Mouse (Mus musculus): ENCODE results near the gene Prpf38b. TPM values are rescaled to one million over a fixed set of nuclear protein-coding genes. Genes with fewer than 3 reads are reported as not detected.

Gene Prpf38b
- polyA plus RNA-seq, 1 experiment = 113 TPM

GRCm38 (mm10) chr3:108856386-108857123, 55.0 kb downstream of the Prpf38b start:
- H3K4me1 ChIP-seq (ENCODE audit: control insufficient read depth, insufficient read depth, low read length) = peaks cover 6% of the 10 kb centered on the region
- no peak overlapping the region for H3K4me3 ChIP-seq (ENCODE audit: low read depth, low read length)
- H3K9me3 ChIP-seq (replicated peaks; ENCODE audit: control insufficient read depth, insufficient read depth, low read length, poor library complexity, severe bottlenecking) = no peaks in the 10 kb centered on the region
- no peaks in the 10 kb centered on the region for H3K27me3 ChIP-seq (ENCODE audit: control insufficient read depth, insufficient read depth, low read length, poor library complexity, severe bottlenecking)
- TF ChIP-seq EP300 (IDR thresholded peaks at IDR 0.05; ENCODE audit: insufficient read depth, low read depth, low read length) (peak; percentile 79), POLR2A (IDR thresholded peaks at IDR 0.05; ENCODE audit: insufficient read depth, low read length) (no peak), CTCF (IDR thresholded peaks at IDR 0.05; ENCODE audit: low read depth, low read length) (peak; percentile 70)
- H3K27ac ChIP-seq (ENCODE audit: insufficient read depth, low read length) = no peak overlapping the region
- H3K36me3 ChIP-seq (ENCODE audit: control insufficient read depth, insufficient read depth, low read length, poor library complexity, severe bottlenecking) = no peaks in the 10 kb centered on the region
- H3K9ac ChIP-seq (ENCODE audit: low read depth, poor library complexity, severe bottlenecking) = no peak overlapping the region

- Histone ChIP-seq H3K9ac (ENCODE audit: low read depth, poor library complexity, severe bottlenecking) (no peak overlapping the region), H3K4me1 (ENCODE audit: control insufficient read depth, insufficient read depth, low read length) (peaks cover 6% of the 10 kb centered on the region), H3K27ac (ENCODE audit: insufficient read depth, low read length) (no peak overlapping the region)
These were observed 55.7 kb downstream of the Prpf38b start for GRCm38 (mm10) chr3:108855864-108856263.

DNA sequence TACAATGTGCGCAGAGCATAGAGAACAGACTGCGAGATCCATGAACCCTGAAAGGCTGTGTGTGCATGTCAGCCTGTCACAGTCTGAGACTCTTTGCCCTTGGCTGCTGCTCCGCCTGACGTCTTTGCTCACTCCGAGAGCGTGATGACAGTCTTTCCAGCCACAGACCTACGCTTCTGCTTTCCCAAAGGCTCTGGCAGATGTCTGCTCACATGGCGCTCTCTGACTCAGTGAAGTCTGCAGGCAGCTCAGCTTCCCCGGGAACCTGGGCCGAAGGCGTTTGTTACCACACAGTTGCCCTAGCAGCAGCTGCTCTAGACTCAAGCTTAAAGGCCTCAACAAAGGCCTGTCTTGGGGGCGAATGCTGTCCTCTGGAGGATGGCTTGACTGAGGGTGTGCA, 56.2 kb downstream of the Prpf38b start:
- Histone ChIP-seq H3K9me3 (replicated peaks; ENCODE audit: control insufficient read depth, insufficient read depth, low read length, poor library complexity, severe bottlenecking) (no peaks in the 10 kb centered on the region), H3K4me1 (ENCODE audit: control insufficient read depth, insufficient read depth, low read length) (peaks cover 6% of the 10 kb centered on the region), H3K36me3 (ENCODE audit: control insufficient read depth, insufficient read depth, low read length, poor library complexity, severe bottlenecking) (no peaks in the 10 kb centered on the region), H3K27me3 (ENCODE audit: control insufficient read depth, insufficient read depth, low read length, poor library complexity, severe bottlenecking) (no peaks in the 10 kb centered on the region), H3K4me3 (ENCODE audit: low read depth, low read length) (peak overlapping the region; percentile 26), H3K27ac (ENCODE audit: insufficient read depth, low read length) (no peak overlapping the region), H3K9ac (ENCODE audit: low read depth, poor library complexity, severe bottlenecking) (no peak overlapping the region)
- no peak for TF ChIP-seq POLR2A (IDR thresholded peaks at IDR 0.05; ENCODE audit: insufficient read depth, low read length)
- no peak for TF ChIP-seq CTCF (IDR thresholded peaks at IDR 0.05; ENCODE audit: low read depth, low read length)
- no peak for TF ChIP-seq EP300 (IDR thresholded peaks at IDR 0.05; ENCODE audit: insufficient read depth, low read depth, low read length)

More at GRCm38 (mm10) chr3:108855864-108856263, 55.7 kb downstream of the Prpf38b start:
- no peaks in the 10 kb centered on the region for H3K36me3 ChIP-seq (ENCODE audit: control insufficient read depth, insufficient read depth, low read length, poor library complexity, severe bottlenecking)
- H3K27me3 ChIP-seq (ENCODE audit: control insufficient read depth, insufficient read depth, low read length, poor library complexity, severe bottlenecking) = no peaks in the 10 kb centered on the region
- no peaks in the 10 kb centered on the region for H3K9me3 ChIP-seq (replicated peaks; ENCODE audit: control insufficient read depth, insufficient read depth, low read length, poor library complexity, severe bottlenecking)
- no peak overlapping the region for H3K4me3 ChIP-seq (ENCODE audit: low read depth, low read length)
- TF ChIP-seq POLR2A (IDR thresholded peaks at IDR 0.05; ENCODE audit: insufficient read depth, low read length) = no peak
- no peak for TF ChIP-seq EP300 (IDR thresholded peaks at IDR 0.05; ENCODE audit: insufficient read depth, low read depth, low read length)
- no peak for TF ChIP-seq CTCF (IDR thresholded peaks at IDR 0.05; ENCODE audit: low read depth, low read length)

DNA sequence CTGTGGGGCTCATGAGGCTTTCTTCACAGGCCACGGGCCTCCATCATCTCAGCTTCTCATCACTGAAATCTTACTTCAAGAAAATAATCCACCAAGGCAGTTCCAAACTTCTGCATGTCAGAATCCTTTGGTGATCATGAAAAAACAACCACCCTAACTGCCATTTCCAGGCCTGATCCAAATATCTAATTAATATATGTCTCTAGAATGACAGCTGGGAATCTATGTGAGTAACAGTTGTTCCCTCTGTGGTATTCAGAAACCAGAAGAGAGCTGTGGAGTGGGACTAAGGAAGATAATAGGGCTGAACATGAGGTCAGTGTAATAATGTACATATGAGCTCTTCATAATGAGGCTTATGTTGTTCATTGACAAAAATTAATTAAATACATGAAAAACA, 58.3 kb downstream of the Prpf38b start:
- Histone ChIP-seq H3K4me3 (ENCODE audit: low read depth, low read length) (no peak overlapping the region), H3K36me3 (ENCODE audit: control insufficient read depth, insufficient read depth, low read length, poor library complexity, severe bottlenecking) (no peaks in the 10 kb centered on the region), H3K9me3 (replicated peaks; ENCODE audit: control insufficient read depth, insufficient read depth, low read length, poor library complexity, severe bottlenecking) (no peaks in the 10 kb centered on the region), H3K9ac (ENCODE audit: low read depth, poor library complexity, severe bottlenecking) (no peak overlapping the region), H3K27me3 (ENCODE audit: control insufficient read depth, insufficient read depth, low read length, poor library complexity, severe bottlenecking) (no peaks in the 10 kb centered on the region), H3K4me1 (ENCODE audit: control insufficient read depth, insufficient read depth, low read length) (peaks cover 6% of the 10 kb centered on the region), H3K27ac (ENCODE audit: insufficient read depth, low read length) (no peak overlapping the region)
- no peak for TF ChIP-seq CTCF (IDR thresholded peaks at IDR 0.05; ENCODE audit: low read depth, low read length)
- no peak for TF ChIP-seq POLR2A (IDR thresholded peaks at IDR 0.05; ENCODE audit: insufficient read depth, low read length)
- no peak for TF ChIP-seq EP300 (IDR thresholded peaks at IDR 0.05; ENCODE audit: insufficient read depth, low read depth, low read length)

Other genes starting within 250 kb of the Prpf38b start
- 27.5 and 30.9 TPM in 2 replicates for gene Gpsm2, start 189.4 kb downstream of the Prpf38b start, polyA plus RNA-seq (2011; ENCODE audit: insufficient read depth, insufficient read length, low read depth, missing spikeins)
- not detected in 2 replicates for gene Aknad1, start 172.1 kb downstream of the Prpf38b start, polyA plus RNA-seq (2011; ENCODE audit: insufficient read depth, insufficient read length, low read depth, missing spikeins)
- 25.9 and 29.9 TPM in 2 replicates for gene Stxbp3, start 71.2 kb downstream of the Prpf38b start, polyA plus RNA-seq (2011; ENCODE audit: insufficient read depth, insufficient read length, low read depth, missing spikeins)
- gene Fndc7, start 21.7 kb downstream of the Prpf38b start, polyA plus RNA-seq (2011; ENCODE audit: insufficient read depth, insufficient read length, low read depth, missing spikeins) = not detected in 2 replicates
- gene Henmt1, start 28.1 kb upstream of the Prpf38b start, polyA plus RNA-seq (2011; ENCODE audit: insufficient read depth, insufficient read length, low read depth, missing spikeins) = 0.43 TPM in 1 of 2 replicates, not detected in the other
- gene Gm9857, start 28.7 kb upstream of the Prpf38b start, polyA plus RNA-seq (2011; ENCODE audit: insufficient read depth, insufficient read length, low read depth, missing spikeins) = not detected in 2 replicates
- gene Fam102b, start 115.9 kb upstream of the Prpf38b start, polyA plus RNA-seq (2011; ENCODE audit: insufficient read depth, insufficient read length, low read depth, missing spikeins) = 6.7 and 7.3 TPM in 2 replicates
- gene Slc25a54, start 168.7 kb upstream of the Prpf38b start, polyA plus RNA-seq (2011; ENCODE audit: insufficient read depth, insufficient read length, low read depth, missing spikeins) = not detected in 2 replicates
- gene Slc25a24, start 211.4 kb upstream of the Prpf38b start, polyA plus RNA-seq (2011; ENCODE audit: insufficient read depth, insufficient read length, low read depth, missing spikeins) = 16.2 TPM in 2 replicates